Comparison of ENCODE assay signal across 18 mouse cellular contexts in the genomic region with DNA sequence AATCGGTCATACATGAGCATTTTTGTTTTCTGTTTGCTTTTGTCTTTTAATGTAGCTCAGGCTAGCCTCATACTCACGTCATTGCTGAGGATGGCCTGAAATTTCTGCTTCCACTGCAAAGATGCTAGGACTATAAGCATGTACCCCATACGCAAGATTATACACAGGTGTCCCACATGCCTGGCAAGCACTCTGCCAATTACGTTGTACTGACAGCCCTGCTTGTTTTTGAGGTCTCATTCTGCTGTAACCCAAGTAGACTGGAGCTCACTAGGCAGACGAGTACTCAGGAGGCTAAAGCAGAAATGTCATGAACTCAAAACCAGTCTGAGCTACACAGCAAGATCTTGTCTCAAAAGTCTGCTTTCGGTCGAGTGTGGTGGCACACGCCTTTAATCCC.
"Had no signal": no experiment of that assay in that cellular context is flagged by ENCODE, and none has a peak within 500 bp of the region (broad histone marks: within the 10 kb centered on the region; RNA-seq: fewer than 3 reads in every experiment).

No protein-coding gene starts in this region.

- H3K4me3 ChIP-seq: midbrain, embryonic 10.5 days; myocyte; neural tube, embryonic 13.5 days; neural tube, embryonic 15.5 days; stomach, embryonic 15.5 days had no signal

- H3K4me1 ChIP-seq: midbrain, embryonic 10.5 days; neural tube, embryonic 13.5 days; neural tube, embryonic 15.5 days; stomach, embryonic 15.5 days had no signal

- H3K27ac ChIP-seq: midbrain, embryonic 10.5 days; neural tube, embryonic 13.5 days; neural tube, embryonic 15.5 days; stomach, embryonic 15.5 days; stomach, postnatal 0 days had no signal

- H3K27me3 ChIP-seq: neural tube, embryonic 13.5 days; neural tube, embryonic 15.5 days; stomach, embryonic 15.5 days had no signal

- H3K9ac ChIP-seq: lung, embryonic 14.5 days; neural tube, embryonic 13.5 days; neural tube, embryonic 15.5 days; stomach, embryonic 15.5 days had no signal

- DNase-seq: lung, adult 18-20 months; lung, embryonic 14.5 days; lung, postnatal 10 days; lung, postnatal 4 days; midbrain, embryonic 14.5 days; retina, postnatal 1 day; right cerebral cortex, adult 18-20 months; right cerebral cortex, postnatal 25 days; right cerebral cortex, postnatal 4 days; thymus, adult 2 months; thymus, postnatal 25 days; thymus, postnatal 4 days had no signal

- H3K9me3 ChIP-seq: midbrain, embryonic 10.5 days; neural tube, embryonic 13.5 days; neural tube, embryonic 15.5 days; stomach, embryonic 15.5 days had no signal

- H3K36me3 ChIP-seq: midbrain, embryonic 10.5 days; neural tube, embryonic 13.5 days; neural tube, embryonic 15.5 days; stomach, embryonic 15.5 days had no signal
